Mouse (Mus musculus) frontal cortex, postnatal 14 days (tissue): ENCODE data around the gene Rab11fip2.

ENCODE experiments used
- DNase-seq, 2 experiments: peaks; one replicate each; pipeline ENCODE4 v3.0.0; 2022; ENCODE audit warnings: low spot score in 2 of 2

Rab11fip2 gene

GRCm38 (mm10) chr19:59853061-59853460 lies 90.4 kb downstream of the Rab11fip2 start:
- DNase-seq, result no peak
